Mouse (Mus musculus) naive thymus-derived CD4-positive, alpha-beta T cell, adult 2 months (primary cell): ENCODE data around the gene Tpk1.

Experiments used
- DNase-seq: peaks from one replicate; pipeline ENCODE4 v3.0.0-alpha.2; 2011; ENCODE audit warnings: low read depth

Tpk1 gene

GRCm38 (mm10) chr6:43354562-43355241 lies 311.4 kb downstream of the Tpk1 start:
- DNase-seq: no peak

- no peak for DNase-seq
These were observed 312.6 kb downstream of the Tpk1 start for GRCm38 (mm10) chr6:43353446-43353845.

- DNase-seq: no peak
These were observed 317.0 kb downstream of the Tpk1 start for GRCm38 (mm10) chr6:43349083-43349482.

GRCm38 (mm10) chr6:43347637-43348036 lies 318.4 kb downstream of the Tpk1 start:
- no peak for DNase-seq

- no peak for DNase-seq
These were observed 323.1 kb downstream of the Tpk1 start for GRCm38 (mm10) chr6:43343006-43343405.

GRCm38 (mm10) chr6:43342386-43342785 lies 323.7 kb downstream of the Tpk1 start:
- no peak for DNase-seq

GRCm38 (mm10) chr6:43338804-43339203 lies 327.3 kb downstream of the Tpk1 start:
- DNase-seq: no peak

- no peak for DNase-seq
These were observed 328.6 kb downstream of the Tpk1 start for GRCm38 (mm10) chr6:43337491-43337961.

- peak; percentile 15 for DNase-seq
These were observed 330.4 kb downstream of the Tpk1 start for GRCm38 (mm10) chr6:43335619-43336234.

- no peak for DNase-seq
These were observed 332.6 kb downstream of the Tpk1 start for GRCm38 (mm10) chr6:43333479-43333878.

- DNase-seq: no peak
These were observed 353.0 kb downstream of the Tpk1 start for GRCm38 (mm10) chr6:43312961-43313656.

GRCm38 (mm10) chr6:43312546-43312945 lies 353.5 kb downstream of the Tpk1 start:
- no peak for DNase-seq

- no peak for DNase-seq
These were observed 356.0 kb downstream of the Tpk1 start for GRCm38 (mm10) chr6:43310071-43310470.

GRCm38 (mm10) chr6:43309454-43309853 lies 356.6 kb downstream of the Tpk1 start, which contains the start of gene Nobox:
Gene Nobox, minus strand, starts transcription at chr6:43309554.
- DNase-seq: no peak

GRCm38 (mm10) chr6:43297508-43297850 lies 368.6 kb downstream of the Tpk1 start:
- no peak for DNase-seq

GRCm38 (mm10) chr6:43296798-43297507 lies 369.1 kb downstream of the Tpk1 start:
- peak; percentile 2 for DNase-seq

GRCm38 (mm10) chr6:43295908-43296307 lies 370.2 kb downstream of the Tpk1 start:
- DNase-seq: no peak
